Mouse (Mus musculus) bone marrow macrophage, adult 2 months (primary cell): Measurements from ENCODE around the gene Vcpkmt.

Source experiments
- CTCF ChIP-seq: IDR thresholded peaks from 2 replicates; pipeline ENCODE4 v1.5.1; 2012; ENCODE audit warnings: low read depth, mild to moderate bottlenecking, low read length, moderate library complexity
- POLR2A ChIP-seq: IDR thresholded peaks from 2 replicates; pipeline ENCODE4 v1.6.1; 2012; ENCODE audit warnings: mild to moderate bottlenecking, low read depth, low read length, borderline replicate concordance

GRCm38 (mm10) chr12:69542376-69542775 is 40.5 kb downstream of the Vcpkmt start:
- no peak for TF ChIP-seq CTCF
- TF ChIP-seq POLR2A = no peak
